In the genomic region with DNA sequence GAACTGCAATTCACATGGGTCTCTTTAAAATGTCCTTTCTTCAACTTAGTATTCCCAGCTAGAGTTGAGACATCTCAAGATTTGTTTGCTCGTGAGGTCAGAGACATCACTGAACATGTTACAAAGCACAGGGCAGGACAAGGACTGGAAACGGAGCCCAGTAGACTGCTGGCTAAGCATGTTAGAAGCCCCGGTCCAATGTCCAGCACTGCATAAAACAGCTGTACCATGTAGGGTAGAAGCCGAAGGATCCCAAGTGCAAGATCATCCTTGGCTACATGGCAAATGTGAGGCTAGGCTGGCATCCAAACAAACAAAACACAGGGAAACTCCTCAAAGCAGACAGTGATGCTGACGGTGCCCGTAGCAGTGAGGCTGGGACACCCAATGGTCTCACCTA, we compare ENCODE assay signal across 22 mouse cellular contexts. TPM values are rescaled to one million over a fixed set of nuclear protein-coding genes. Genes with fewer than 3 reads are reported as not detected.
"Had no signal": no experiment of that assay in that cellular context is flagged by ENCODE, and none has a peak within 500 bp of the region (broad histone marks: within the 10 kb centered on the region; RNA-seq: fewer than 3 reads in every experiment).

No protein-coding gene starts in this region.

- H3K27me3 ChIP-seq: lung, embryonic 15.5 days; megakaryocyte, embryonic 14.5 days; midbrain, embryonic 13.5 days; midbrain, embryonic 15.5 days; neural tube, embryonic 12.5 days; stomach, embryonic 15.5 days had no signal

- H3K9me3 ChIP-seq: lung, embryonic 15.5 days; midbrain, embryonic 13.5 days; midbrain, embryonic 15.5 days; neural tube, embryonic 12.5 days; stomach, embryonic 15.5 days had no signal

- H3K36me3 ChIP-seq: lung, embryonic 15.5 days; midbrain, embryonic 13.5 days; midbrain, embryonic 15.5 days; neural tube, embryonic 12.5 days; stomach, embryonic 15.5 days had no signal

- H3K27ac ChIP-seq: lung, embryonic 15.5 days; macrophage; midbrain, embryonic 13.5 days; midbrain, embryonic 15.5 days; neural tube, embryonic 12.5 days; stomach, embryonic 15.5 days; stomach, postnatal 0 days had no signal

- ATAC-seq: lung, postnatal 0 days; midbrain, embryonic 13.5 days; midbrain, embryonic 15.5 days had no signal

- H3K4me1 ChIP-seq: megakaryocyte, embryonic 14.5 days; neural tube, embryonic 12.5 days; stomach, embryonic 15.5 days had no signal

- DNase-seq: lung, adult 2 months; lung, postnatal 14 days; lung, postnatal 36 days; right cerebral cortex, postnatal 14 days; thymus, adult 2 months; thymus, postnatal 25 days; thymus, postnatal 4 days had no signal

- H3K9ac ChIP-seq: lung, embryonic 15.5 days; midbrain, embryonic 13.5 days; midbrain, embryonic 15.5 days; neural tube, embryonic 12.5 days; stomach, embryonic 15.5 days had no signal

- H3K4me2 ChIP-seq: lung, embryonic 15.5 days; midbrain, embryonic 11.5 days; midbrain, embryonic 13.5 days; midbrain, embryonic 15.5 days; neural tube, embryonic 12.5 days; stomach, embryonic 15.5 days had no signal

- H3K4me3 ChIP-seq: lung, embryonic 15.5 days; midbrain, embryonic 13.5 days; midbrain, embryonic 15.5 days; neural tube, embryonic 12.5 days; stomach, embryonic 15.5 days had no signal

RNA-seq across cellular contexts. Expression of a gene that starts 5.6 kb away (rescaled TPM):
- polyA plus RNA-seq: lung, adult 2 months; lung, embryonic 15.5 days; lung, postnatal 0 days; macrophage; midbrain, embryonic 11.5 days; midbrain, embryonic 13.5 days; midbrain, embryonic 15.5 days; midbrain, postnatal 0 days; neural tube, embryonic 12.5 days; neural tube, embryonic 14.5 days; spleen, adult 2 months; stomach, embryonic 15.5 days; stomach, postnatal 0 days; testis, adult 2 months; thymus, adult 2 months; urinary bladder, adult 2 months had no signal
